Mouse (Mus musculus) midbrain, postnatal 0 days (tissue): ENCODE data around the gene Padi6. TPM values are rescaled to one million over a fixed set of nuclear protein-coding genes. Genes with fewer than 3 reads are reported as not detected.

Source experiments
- ATAC-seq: fragments of 200-750 bp; cut with Nextera tagmentation; 2 replicates; pipeline ENCODE4 v1.8.0; 2017; ENCODE audit warnings: moderate number of reproducible peaks, mild to moderate bottlenecking, moderate TSS enrichment, moderate library complexity; ENCODE audit not compliant: low FRiP score
- DNase-seq: peaks from one replicate; pipeline ENCODE4 v3.0.0-alpha.2; 2015; ENCODE audit warnings: low spot score
- H3K27ac ChIP-seq: fragments of 300-500 bp; sonication (generic); 2 replicates; pipeline ENCODE4 v1.5.1; 2014; ENCODE audit warnings: low read depth, mild to moderate bottlenecking, low read length, mixed read lengths
- H3K27me3 ChIP-seq: fragments of 300-500 bp; sonication (generic); 2 replicates; pipeline ENCODE4 v1.6.1; 2014; ENCODE audit warnings: low read length, control low read depth, mixed read lengths; ENCODE audit not compliant: insufficient read depth
- H3K36me3 ChIP-seq: fragments of 300-500 bp; sonication (generic); 2 replicates; pipeline ENCODE4 v1.6.1; 2014; ENCODE audit warnings: low read length, control low read depth, mixed read lengths; ENCODE audit not compliant: insufficient read depth
- H3K4me1 ChIP-seq: fragments of 300-500 bp; sonication (generic); 2 replicates; pipeline ENCODE4 v1.6.1; 2014; ENCODE audit warnings: mild to moderate bottlenecking, control low read depth, antibody characterized with exemption, low read length, mixed read lengths; ENCODE audit not compliant: insufficient read depth
- H3K4me2 ChIP-seq: fragments of 300-500 bp; sonication (generic); 2 replicates; pipeline ENCODE4 v1.6.1; 2014; ENCODE audit warnings: low read depth, mild to moderate bottlenecking, low read length, mixed read lengths; ENCODE audit not compliant: poor library complexity, severe bottlenecking
- H3K4me3 ChIP-seq: fragments of 300-500 bp; sonication (generic); 2 replicates; pipeline ENCODE4 v1.5.1; 2014; ENCODE audit warnings: low read depth, mild to moderate bottlenecking, low read length, moderate library complexity
- H3K9ac ChIP-seq: fragments of 300-500 bp; sonication (generic); replicated peaks from 2 replicates; pipeline ENCODE4 v1.6.1; 2014; ENCODE audit warnings: mild to moderate bottlenecking, low read length, moderate library complexity, mixed read lengths; ENCODE audit not compliant: poor library complexity, severe bottlenecking
- H3K9me3 ChIP-seq: fragments of 300-500 bp; sonication (generic); 2 replicates; pipeline ENCODE4 v1.6.1; 2016; ENCODE audit warnings: low read length, control low read depth
- CTCF ChIP-seq: IDR thresholded peaks from 2 replicates; pipeline ENCODE4 v1.5.1; 2016; ENCODE audit warnings: antibody characterized with exemption, mild to moderate bottlenecking
- WGBS: fragments of 180-500 bp; shearing (Covaris S2); extraction: QIAGEN DNeasy Blood & Tissue Kit; methylation state at CpG from one replicate; pipeline ENCODE4 v1.1.7; 2014; 5-methylcytosine and 5-hydroxymethylcytosine counted together
- polyA plus RNA-seq: library from polyadenylated mRNA; unstranded; fragments of >200 nt; fragmentation: Nextera tagmentation; extraction: Ambion mirVana; gene quantifications from 2 replicates; pipeline ENCODE4 v1.2.1, GENCODE M21; 2015
- total RNA-seq: library from RNA; depleted of rRNA; stranded (reverse); fragments of >200 nt; gene quantifications from 2 replicates; pipeline ENCODE4 v1.2.3, GENCODE M21; 2014; rRNA removed

Padi6 gene
- not detected in 2 replicates for total RNA-seq
- polyA plus RNA-seq, result 0.09 and 0.10 TPM in 2 replicates

- ATAC-seq (no peak), DNase-seq (no peak)
- H3K9ac ChIP-seq, result no peak within 1 kb of the TSS
- no peaks in the 10 kb centered on the region for H3K4me1 ChIP-seq
- H3K27me3 ChIP-seq, result no peaks in the 10 kb centered on the region
- H3K36me3 ChIP-seq, result no peaks in the 10 kb centered on the region
- H3K9me3 ChIP-seq, result no peaks in the 10 kb centered on the region
- TF ChIP-seq CTCF, result no peak
- no peak within 1 kb of the TSS for H3K4me3 ChIP-seq
- WGBS, result 78% methylated on average over 2 of the region's 2 CpGs
- no peak within 1 kb of the TSS for H3K27ac ChIP-seq
- no peak within 1 kb of the TSS for H3K4me2 ChIP-seq
Observed at GRCm38 (mm10) chr4:140742543-140742942, at the start of gene Padi6. Padi6 (minus strand) TSS chr4:140742643.

- WGBS, result 80% methylated on average over 16 of the region's 16 CpGs
- H3K4me1 ChIP-seq, result no peaks in the 10 kb centered on the region
- H3K9ac ChIP-seq, result no peak overlapping the region
- H3K9me3 ChIP-seq, result no peaks in the 10 kb centered on the region
- no peak overlapping the region for H3K27ac ChIP-seq
- no peaks in the 10 kb centered on the region for H3K36me3 ChIP-seq
- H3K4me3 ChIP-seq, result no peak overlapping the region
- DNase-seq (no peak), ATAC-seq (no peak)
- no peak overlapping the region for H3K4me2 ChIP-seq
- TF ChIP-seq CTCF, result no peak
- H3K27me3 ChIP-seq, result no peaks in the 10 kb centered on the region
Observed at GRCm38 (mm10) chr4:140791071-140791470, 48.6 kb upstream of the Padi6 start.

- Histone ChIP-seq H3K36me3 (no peaks in the 10 kb centered on the region), H3K4me1 (no peaks in the 10 kb centered on the region), H3K4me3 (no peak overlapping the region), H3K4me2 (no peak overlapping the region), H3K9me3 (no peaks in the 10 kb centered on the region), H3K27me3 (no peaks in the 10 kb centered on the region), H3K27ac (no peak overlapping the region), H3K9ac (no peak overlapping the region)
- no peak for DNase-seq
- TF ChIP-seq CTCF, result no peak
- ATAC-seq, result no peak
- WGBS, result 77% methylated on average over 4 of the region's 4 CpGs
Observed at GRCm38 (mm10) chr4:140789983-140790382, 47.5 kb upstream of the Padi6 start.

GRCm38 (mm10) chr4:140788983-140789382, 46.5 kb upstream of the Padi6 start:
- Histone ChIP-seq H3K9ac (no peak overlapping the region), H3K4me2 (no peak overlapping the region), H3K4me3 (no peak overlapping the region), H3K27ac (no peak overlapping the region), H3K9me3 (no peaks in the 10 kb centered on the region), H3K4me1 (no peaks in the 10 kb centered on the region), H3K27me3 (no peaks in the 10 kb centered on the region), H3K36me3 (no peaks in the 10 kb centered on the region)
- DNase-seq (peak; percentile 44), ATAC-seq (peak; percentile 20; the same call in 1 of the 2 replicates)
- WGBS, result 44% methylated on average over 6 of the region's 6 CpGs
- TF ChIP-seq CTCF, result peak; percentile 93

- no peak for DNase-seq
- no peak for ATAC-seq
- Histone ChIP-seq H3K9me3 (no peaks in the 10 kb centered on the region), H3K9ac (no peak overlapping the region), H3K4me2 (no peak overlapping the region), H3K27ac (no peak overlapping the region), H3K27me3 (no peaks in the 10 kb centered on the region), H3K36me3 (no peaks in the 10 kb centered on the region), H3K4me1 (no peaks in the 10 kb centered on the region), H3K4me3 (no peak overlapping the region)
- TF ChIP-seq CTCF, result no peak
- WGBS, result 86% methylated on average over 6 of the region's 6 CpGs
Observed at GRCm38 (mm10) chr4:140788264-140788663, 45.8 kb upstream of the Padi6 start.

- Histone ChIP-seq H3K4me1 (no peaks in the 10 kb centered on the region), H3K9ac (no peak overlapping the region), H3K27ac (no peak overlapping the region), H3K4me2 (no peak overlapping the region), H3K27me3 (no peaks in the 10 kb centered on the region), H3K9me3 (no peaks in the 10 kb centered on the region), H3K4me3 (no peak overlapping the region), H3K36me3 (no peaks in the 10 kb centered on the region)
- TF ChIP-seq CTCF, result no peak
- DNase-seq (no peak), ATAC-seq (no peak)
- 79% methylated on average over 4 of the region's 4 CpGs for WGBS
Observed at GRCm38 (mm10) chr4:140787414-140787813, 45.0 kb upstream of the Padi6 start.
